Comparison of ENCODE assay signal across 19 mouse cellular contexts in the genomic region with DNA sequence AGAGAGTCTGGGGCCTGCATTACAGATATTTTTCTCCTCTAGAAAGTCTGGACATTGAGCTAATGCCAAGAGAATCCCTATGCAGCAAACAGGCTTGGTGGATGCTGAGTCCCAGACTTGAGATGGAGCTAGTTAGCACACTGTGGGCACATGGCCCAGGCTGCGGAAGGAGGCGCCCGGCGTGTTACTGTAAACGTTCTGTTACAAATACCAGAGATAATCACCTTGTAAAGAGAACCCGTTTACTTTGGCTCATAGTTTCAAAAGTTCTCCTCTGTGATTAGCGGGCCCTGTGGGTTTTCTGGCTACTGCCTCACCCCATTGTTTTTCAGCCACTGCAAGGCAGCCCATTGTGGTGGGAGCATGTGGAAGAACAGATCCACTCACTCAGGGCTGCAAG.
DNase-seq lines count a peak whose midpoint lies in the region; ATAC-seq lines count a peak whose summit lies in the region.
"Had no signal": no experiment of that assay in that cellular context is flagged by ENCODE, and none has a peak within 500 bp of the region (broad histone marks: within the 10 kb centered on the region; RNA-seq: fewer than 3 reads in every experiment).

No protein-coding gene starts in this region.

- no peak overlapping the region for H3K27ac ChIP-seq in forebrain, embryonic 14.5 days (ENCODE audit: low read depth, low read length)
- H3K27ac ChIP-seq in forebrain, embryonic 15.5 days (replicated peaks) = no peak overlapping the region
- H3K27ac ChIP-seq in limb, embryonic 15.5 days = no peak overlapping the region
- no peak overlapping the region for H3K27ac ChIP-seq in midbrain, embryonic 15.5 days
- H3K27ac ChIP-seq: hindbrain, embryonic 15.5 days; lung, embryonic 15.5 days; midbrain, embryonic 10.5 days; neural tube, embryonic 15.5 days had no signal

- no peaks in the 10 kb centered on the region for H3K27me3 ChIP-seq in forebrain, embryonic 14.5 days (replicated peaks; ENCODE audit: control insufficient read depth, insufficient read depth, low read length)
- no peaks in the 10 kb centered on the region for H3K27me3 ChIP-seq in forebrain, embryonic 15.5 days
- H3K27me3 ChIP-seq in limb, embryonic 15.5 days = 0 out of 2 replicates have a peak, but pooled peaks cover 12% of the 10 kb centered on the region
- no peaks in the 10 kb centered on the region for H3K27me3 ChIP-seq in midbrain, embryonic 15.5 days (replicated peaks)
- H3K27me3 ChIP-seq: hindbrain, embryonic 15.5 days; lung, embryonic 15.5 days; neural tube, embryonic 15.5 days had no signal

- ATAC-seq in forebrain, embryonic 14.5 days = no peak
- no peak; the same call in 1 of the 2 replicates for ATAC-seq in forebrain, embryonic 15.5 days (replicated peaks)
- peak; percentile 40; the same call in 1 of the 2 replicates for ATAC-seq in limb, embryonic 15.5 days (ENCODE audit: insufficient number of reproducible peaks, low FRiP score, low TSS enrichment, low read depth)
- no peak for ATAC-seq in midbrain, embryonic 15.5 days (replicated peaks)

- no peak overlapping the region for H3K4me3 ChIP-seq in forebrain, embryonic 14.5 days (ENCODE audit: low read depth, low read length)
- H3K4me3 ChIP-seq in forebrain, embryonic 15.5 days = no peak overlapping the region
- H3K4me3 ChIP-seq in limb, embryonic 15.5 days = no peak overlapping the region
- no peak overlapping the region for H3K4me3 ChIP-seq in midbrain, embryonic 15.5 days
- H3K4me3 ChIP-seq: hindbrain, embryonic 15.5 days; lung, embryonic 15.5 days; midbrain, embryonic 10.5 days; neural tube, embryonic 15.5 days had no signal

- peak; percentile 41 for DNase-seq in forebrain, embryonic 14.5 days (ENCODE audit: low spot score)
- peak; percentile 29 to 30 for DNase-seq in lung, adult 18-20 months
- DNase-seq in lung, postnatal 14 days = no peak
- DNase-seq in NIH3T3 (ENCODE audit: low read depth) = peak; percentile 29
- DNase-seq in left cerebral cortex, adult 18-20 months (ENCODE audit: low spot score in 2 of 2) = no peak
- DNase-seq: adrenal gland, adult 2 months; cerebellum, adult 9-10 months; embryo, embryonic 11 days; kidney, adult 11 months; kidney, postnatal 14 days; layer of hippocampus, adult 9-11 months; right cerebral cortex, adult 18-20 months had no signal

- H3K9me3 ChIP-seq in forebrain, embryonic 14.5 days (replicated peaks; ENCODE audit: control insufficient read depth, low read length) = no peaks in the 10 kb centered on the region
- no peaks in the 10 kb centered on the region for H3K9me3 ChIP-seq in forebrain, embryonic 15.5 days
- H3K9me3 ChIP-seq in limb, embryonic 15.5 days = no peaks in the 10 kb centered on the region
- H3K9me3 ChIP-seq in midbrain, embryonic 15.5 days = no peaks in the 10 kb centered on the region
- H3K9me3 ChIP-seq: hindbrain, embryonic 15.5 days; lung, embryonic 15.5 days; midbrain, embryonic 10.5 days; neural tube, embryonic 15.5 days had no signal

- 56% methylated on average over 7 of the region's 7 CpGs for WGBS in forebrain, embryonic 14.5 days
- 40% methylated on average over 7 of the region's 7 CpGs for WGBS in forebrain, embryonic 15.5 days
- 28% methylated on average over 7 of the region's 7 CpGs for whole genome bisulfite sequencing in limb, embryonic 15.5 days
- WGBS in midbrain, embryonic 15.5 days = 71% methylated on average over 7 of the region's 7 CpGs

- H3K4me2 ChIP-seq in forebrain, embryonic 14.5 days (ENCODE audit: low read length) = no peak overlapping the region
- no peak overlapping the region for H3K4me2 ChIP-seq in forebrain, embryonic 15.5 days (replicated peaks)
- H3K4me2 ChIP-seq in limb, embryonic 15.5 days = no peak overlapping the region
- H3K4me2 ChIP-seq in midbrain, embryonic 15.5 days = no peak overlapping the region
- H3K4me2 ChIP-seq: hindbrain, embryonic 15.5 days; lung, embryonic 15.5 days; neural tube, embryonic 15.5 days had no signal

- no peaks in the 10 kb centered on the region for H3K36me3 ChIP-seq in forebrain, embryonic 14.5 days (ENCODE audit: control insufficient read depth, insufficient read depth, low read length)
- no peaks in the 10 kb centered on the region for H3K36me3 ChIP-seq in forebrain, embryonic 15.5 days
- no peaks in the 10 kb centered on the region for H3K36me3 ChIP-seq in limb, embryonic 15.5 days
- no peaks in the 10 kb centered on the region for H3K36me3 ChIP-seq in midbrain, embryonic 15.5 days (replicated peaks)
- H3K36me3 ChIP-seq: hindbrain, embryonic 15.5 days; lung, embryonic 15.5 days; midbrain, embryonic 10.5 days; neural tube, embryonic 15.5 days had no signal

- H3K4me1 ChIP-seq in forebrain, embryonic 14.5 days (ENCODE audit: control insufficient read depth, insufficient read depth, low read length) = no peaks in the 10 kb centered on the region
- H3K4me1 ChIP-seq in forebrain, embryonic 15.5 days = 0 out of 2 replicates have a peak, but pooled peaks cover 5% of the 10 kb centered on the region
- H3K4me1 ChIP-seq in limb, embryonic 15.5 days = peaks cover 7% of the 10 kb centered on the region
- H3K4me1 ChIP-seq in midbrain, embryonic 15.5 days = no peaks in the 10 kb centered on the region
- H3K4me1 ChIP-seq: hindbrain, embryonic 15.5 days; neural tube, embryonic 15.5 days had no signal

- H3K9ac ChIP-seq in forebrain, embryonic 14.5 days (ENCODE audit: low read length) = no peak overlapping the region
- H3K9ac ChIP-seq in forebrain, embryonic 15.5 days (replicated peaks) = no peak overlapping the region
- no peak overlapping the region for H3K9ac ChIP-seq in limb, embryonic 15.5 days
- no peak overlapping the region for H3K9ac ChIP-seq in midbrain, embryonic 15.5 days
- H3K9ac ChIP-seq: hindbrain, embryonic 15.5 days; lung, embryonic 15.5 days; neural tube, embryonic 15.5 days had no signal

Comparison
In these comparisons a context has a peak if more than half of its experiments do, and no peak if none do; other contexts are left out.
1. DNase-seq: peak in forebrain, embryonic 14.5 days (single experiment), lung, adult 18-20 months (2 of 2) and NIH3T3 (single experiment); none in lung, postnatal 14 days (single experiment) and left cerebral cortex, adult 18-20 months (0 of 2).